Mouse (Mus musculus): ENCODE results near the gene Tmem63c.

Tmem63c gene

DNA sequence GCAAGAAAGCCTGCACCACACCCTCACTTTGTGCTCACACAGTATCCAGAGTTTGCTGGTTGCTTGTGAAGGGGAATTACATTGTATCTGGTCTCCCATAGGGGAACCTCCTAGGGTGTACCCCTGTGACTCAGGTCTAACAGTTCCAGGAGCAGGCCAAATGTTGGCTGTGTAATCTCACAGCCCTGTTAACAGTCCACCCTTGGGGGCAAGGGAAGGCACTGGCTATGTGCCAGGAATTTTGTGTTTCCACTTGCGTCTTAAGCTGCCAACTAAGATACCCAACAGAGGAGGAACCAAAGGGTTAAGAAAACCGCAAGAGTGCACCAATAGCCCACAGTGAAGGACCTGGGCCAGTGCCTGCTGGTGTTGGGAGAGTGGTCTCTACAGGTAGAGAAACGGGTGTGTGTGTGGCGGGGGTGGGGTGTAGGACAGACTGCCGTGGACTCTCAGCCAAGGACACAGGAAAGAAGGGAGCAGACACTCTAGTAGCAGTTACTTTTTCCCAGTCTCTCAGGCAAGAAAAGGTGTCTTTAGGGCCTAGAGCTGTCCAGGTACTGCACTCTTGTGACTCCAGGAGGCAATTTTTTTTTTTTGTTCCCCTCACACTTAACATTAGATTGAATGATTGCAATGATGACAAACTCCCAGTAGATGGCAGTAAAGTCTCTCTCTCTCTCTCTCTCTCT, 20.8 kb upstream of the Tmem63c start:
- peak; percentile 69 for DNase-seq (ENCODE audit: low read depth, low spot score)

DNA sequence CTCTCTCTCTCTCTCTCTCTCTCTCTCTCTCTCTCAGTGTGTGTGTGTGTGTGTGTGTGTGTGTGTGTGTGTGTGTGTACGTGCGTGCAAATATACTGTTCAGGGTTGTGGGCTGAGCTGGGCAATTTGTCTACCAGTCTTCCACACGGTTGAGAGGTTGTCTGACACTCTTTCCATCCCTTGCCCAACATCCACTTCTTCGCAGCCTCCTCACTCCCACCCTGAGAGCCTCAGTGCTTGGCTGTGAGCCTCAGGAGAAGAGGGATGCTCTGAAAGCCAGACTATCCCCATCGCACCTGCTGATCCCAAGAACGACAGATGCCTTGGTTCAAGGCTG, 20.3 kb upstream of the Tmem63c start:
- DNase-seq (ENCODE audit: low read depth, low spot score) = no peak

DNA sequence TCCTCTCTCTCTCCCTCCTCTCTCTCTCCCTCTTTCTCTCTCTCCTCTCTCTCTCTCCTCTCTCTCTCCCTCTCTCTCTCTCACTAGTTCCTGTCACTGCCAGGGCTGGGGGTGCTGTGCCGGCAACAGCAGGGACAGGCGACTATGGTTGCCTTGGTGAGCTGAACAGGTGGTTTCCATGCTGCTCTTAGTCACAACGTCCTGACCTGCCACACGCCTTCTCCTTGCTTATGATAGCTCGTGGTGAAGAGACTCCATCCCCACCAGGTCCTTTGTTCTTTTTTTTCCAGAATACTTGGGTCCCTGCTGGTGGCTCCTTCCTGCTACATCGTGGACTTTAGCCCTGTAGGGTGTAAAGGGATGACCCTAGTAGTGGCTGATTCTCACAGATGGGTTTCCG, 18.9 kb upstream of the Tmem63c start:
- no peak for DNase-seq (ENCODE audit: low read depth, low spot score)

DNA sequence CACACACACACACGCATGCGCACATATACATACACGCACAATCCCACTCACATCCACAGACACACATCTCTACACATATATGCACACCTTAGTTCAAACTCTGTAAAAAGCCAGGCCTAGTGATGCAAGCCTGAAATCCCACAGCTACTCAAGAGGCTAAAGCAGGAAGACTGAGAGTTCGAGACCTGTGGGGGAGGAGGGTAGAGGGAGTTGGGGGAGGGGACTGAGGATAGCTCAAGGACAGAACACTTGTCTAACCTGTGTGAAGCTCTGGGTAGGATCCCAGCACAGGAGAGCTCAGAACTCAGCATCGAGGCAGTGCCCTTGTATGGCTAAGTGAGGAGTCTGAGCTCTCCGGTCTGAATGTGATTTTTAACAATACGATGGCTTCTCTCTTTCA, 18.3 kb upstream of the Tmem63c start:
- no peak for DNase-seq (ENCODE audit: low read depth, low spot score)

DNA sequence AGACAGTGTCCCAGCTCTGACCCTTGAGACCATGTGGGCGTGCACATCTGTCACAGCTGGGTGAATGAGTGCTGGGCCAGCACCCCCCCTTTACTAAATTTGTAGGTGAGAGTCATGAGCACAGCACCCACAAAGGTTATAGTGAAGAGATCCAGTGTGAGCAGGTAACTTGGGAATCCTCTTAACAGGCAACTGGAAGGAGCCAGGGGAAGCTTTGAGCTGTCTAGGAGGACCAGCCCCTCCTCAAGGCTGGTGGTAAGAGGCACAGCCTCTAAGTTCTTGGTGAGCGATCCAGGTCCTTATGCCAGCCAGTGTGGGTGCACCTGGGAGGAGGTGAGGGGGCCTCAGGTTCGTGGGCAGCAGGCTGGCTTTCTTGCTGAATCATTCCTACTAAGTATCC, 17.5 kb upstream of the Tmem63c start:
- no peak for DNase-seq (ENCODE audit: low read depth, low spot score)

DNA sequence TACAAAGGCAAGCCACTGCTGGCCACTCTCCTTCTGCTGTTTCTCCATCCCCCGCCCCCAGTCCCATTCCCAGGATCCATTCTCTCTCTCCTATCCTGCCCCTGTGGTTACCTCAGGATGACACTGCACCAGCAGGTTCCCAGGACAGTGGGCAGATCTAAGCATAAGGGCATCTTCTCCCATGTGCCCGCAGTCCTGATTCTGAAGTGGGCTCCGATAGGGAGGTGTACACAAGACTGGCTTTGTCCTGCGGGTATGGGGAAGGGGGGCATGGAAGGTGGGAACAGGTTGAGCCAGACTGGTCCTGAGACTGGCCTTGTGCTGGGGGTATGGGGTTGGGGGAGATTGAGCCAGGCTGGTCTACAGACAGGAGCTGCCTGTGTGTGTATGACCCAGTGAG, 16.5 kb upstream of the Tmem63c start:
- no peak for DNase-seq (ENCODE audit: low read depth, low spot score)

DNA sequence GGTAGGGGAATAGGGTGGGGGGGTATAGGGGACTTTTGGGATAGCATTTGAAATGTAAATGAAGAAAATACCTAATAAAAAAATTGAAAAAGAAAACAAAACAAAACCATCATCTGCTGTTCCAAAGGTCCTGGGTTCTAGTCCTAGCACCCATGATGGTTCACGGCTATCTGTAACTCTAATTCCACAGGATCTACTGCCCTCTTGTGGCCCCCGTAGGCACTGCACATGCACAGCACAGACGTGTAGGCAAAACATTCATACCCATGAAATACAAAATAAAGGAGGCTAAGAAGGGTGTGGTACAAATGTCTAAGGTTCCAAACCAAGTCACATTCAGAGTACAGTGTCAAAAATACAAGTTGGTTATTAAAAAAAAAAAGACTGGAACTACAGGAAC, 4.1 kb upstream of the Tmem63c start:
- peak; percentile 31 for DNase-seq (ENCODE audit: low read depth, low spot score)

DNA sequence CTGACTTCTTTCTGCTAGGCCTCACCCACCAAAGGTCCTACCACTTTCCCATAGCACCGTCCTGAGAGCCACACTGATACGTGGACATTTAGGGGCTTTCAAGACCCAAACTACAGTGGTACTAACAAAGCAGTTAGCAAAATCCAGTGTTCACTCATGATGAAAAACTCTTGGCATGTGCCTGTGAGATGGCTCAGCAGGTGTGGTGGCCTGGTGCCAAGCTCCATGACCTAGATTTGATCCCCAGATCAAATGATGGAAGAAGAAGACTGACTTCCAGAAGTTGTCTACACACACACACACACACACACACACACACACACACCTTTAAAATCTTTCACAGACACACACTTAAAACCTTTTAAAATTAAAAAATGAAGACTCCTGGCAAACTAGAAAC, 2.4 kb upstream of the Tmem63c start:
- no peak for DNase-seq (ENCODE audit: low read depth, low spot score)

DNA sequence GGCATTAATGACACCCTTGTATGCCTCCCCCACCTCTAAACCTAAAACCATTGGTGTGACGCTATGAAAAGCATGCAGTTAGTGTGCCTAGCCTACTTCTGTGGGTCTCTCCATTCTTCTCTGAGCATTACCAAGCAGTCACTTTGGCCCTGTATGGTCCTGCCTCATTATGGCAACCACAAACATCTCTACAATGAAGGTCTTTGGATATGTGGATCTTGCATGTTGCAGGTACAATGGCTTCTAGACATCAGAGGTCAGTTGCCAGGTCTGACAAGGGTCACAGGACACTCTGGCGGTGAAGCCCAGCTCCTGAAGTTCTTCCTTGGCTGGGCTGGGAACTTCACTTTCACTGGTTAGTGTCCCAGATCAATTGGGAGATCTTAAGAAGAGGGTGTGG, 866 bp downstream of the Tmem63c start:
- DNase-seq (ENCODE audit: low read depth, low spot score) = no peak

DNA sequence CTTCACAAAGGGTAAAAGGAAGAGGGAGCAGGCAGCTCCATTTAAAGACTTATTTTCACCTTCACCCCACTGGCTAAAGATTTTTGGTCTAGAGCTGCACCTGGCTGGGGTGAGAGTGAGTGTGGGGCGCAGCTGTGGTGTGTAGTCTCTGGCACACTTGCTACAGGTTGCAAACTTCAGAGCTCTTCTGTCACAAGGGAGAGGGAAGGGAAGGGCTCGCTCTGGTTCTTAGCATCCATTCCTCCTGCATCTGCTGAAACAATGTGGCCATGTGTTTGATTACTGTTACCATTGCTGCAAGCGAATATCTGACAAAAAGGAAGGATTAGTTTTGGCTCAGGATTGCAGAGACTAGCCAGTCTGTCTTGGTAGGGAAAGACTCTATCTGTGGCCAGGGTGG, 2.3 kb downstream of the Tmem63c start:
- DNase-seq (ENCODE audit: low read depth, low spot score) = no peak

DNA sequence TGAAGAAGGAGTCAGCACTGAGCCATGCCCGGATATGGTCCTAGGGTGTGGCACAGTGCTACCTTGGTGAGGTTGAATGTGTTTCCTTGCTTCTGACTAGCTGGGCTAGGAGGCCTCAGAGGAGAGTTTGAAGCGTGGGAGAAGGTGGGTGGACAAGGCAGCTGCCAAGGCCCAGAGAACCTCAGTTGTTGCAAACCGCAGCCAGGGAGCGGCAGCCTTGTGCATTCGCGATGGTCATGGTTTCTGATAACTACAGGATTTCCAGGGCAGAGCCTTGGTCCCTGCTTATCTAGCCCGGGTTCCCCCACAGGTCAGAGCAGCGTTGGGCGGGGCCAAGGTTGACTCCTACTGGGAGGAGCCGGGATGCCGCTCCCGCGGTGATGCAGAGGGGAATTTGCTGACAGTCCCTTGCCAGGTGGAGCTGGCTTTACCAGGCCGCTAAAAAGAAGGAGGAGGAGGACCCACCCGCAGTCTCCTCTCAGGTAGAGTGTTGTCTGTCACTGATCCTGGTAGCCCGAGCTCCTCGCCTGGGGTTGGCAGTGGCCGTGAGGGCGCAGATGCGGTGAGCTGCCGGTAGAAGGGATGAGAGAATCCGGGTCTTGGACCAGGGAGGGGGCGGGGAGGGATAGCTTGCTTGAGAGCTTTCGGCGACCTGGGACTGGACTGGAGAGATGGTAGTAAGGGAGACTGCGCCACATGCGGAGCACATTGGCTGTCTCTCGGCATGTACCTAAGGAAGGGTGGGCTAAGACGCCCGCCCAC, 5.2 kb downstream of the Tmem63c start:
- no peak for DNase-seq (ENCODE audit: low read depth, low spot score)

DNA sequence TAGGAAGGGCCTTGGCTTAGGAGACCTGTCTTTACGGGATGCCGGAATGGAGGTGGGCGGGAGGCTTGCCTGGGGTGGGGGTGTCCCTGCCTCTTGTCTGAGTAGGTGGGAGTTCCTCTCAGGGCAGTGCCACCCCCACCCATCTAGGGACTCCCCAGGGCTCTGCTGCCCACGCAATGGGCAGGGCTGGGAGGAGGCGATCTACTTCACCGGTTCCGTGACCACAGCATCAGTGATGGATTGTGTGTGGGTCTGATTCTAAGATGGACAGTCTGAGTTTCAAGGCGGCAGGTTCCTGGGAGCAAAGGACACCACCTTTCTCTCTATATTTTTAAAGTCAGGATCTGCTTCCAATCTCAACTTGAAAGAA, 5.7 kb downstream of the Tmem63c start:
- no peak for DNase-seq (ENCODE audit: low read depth, low spot score)

DNA sequence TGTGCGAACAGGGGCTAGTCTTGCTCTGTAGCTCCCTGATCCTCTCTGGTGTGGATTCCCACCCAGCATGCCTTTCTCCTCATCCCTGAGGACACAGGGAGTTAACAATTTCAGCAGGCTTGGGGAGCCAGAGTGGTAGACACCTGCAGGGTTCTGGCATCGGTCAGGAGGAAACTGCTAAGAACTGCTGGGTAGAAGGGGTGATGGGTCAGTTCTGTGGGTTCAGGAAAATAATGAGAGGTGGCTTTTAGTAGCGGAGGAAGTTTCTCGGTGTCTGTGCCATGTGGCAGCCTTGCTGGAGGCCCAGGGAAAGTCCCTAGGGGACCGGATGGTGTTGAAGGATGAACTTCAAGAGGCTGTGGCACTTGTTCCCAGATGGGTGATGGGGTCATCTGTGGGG, 6.3 kb downstream of the Tmem63c start:
- no peak for DNase-seq (ENCODE audit: low read depth, low spot score)

DNA sequence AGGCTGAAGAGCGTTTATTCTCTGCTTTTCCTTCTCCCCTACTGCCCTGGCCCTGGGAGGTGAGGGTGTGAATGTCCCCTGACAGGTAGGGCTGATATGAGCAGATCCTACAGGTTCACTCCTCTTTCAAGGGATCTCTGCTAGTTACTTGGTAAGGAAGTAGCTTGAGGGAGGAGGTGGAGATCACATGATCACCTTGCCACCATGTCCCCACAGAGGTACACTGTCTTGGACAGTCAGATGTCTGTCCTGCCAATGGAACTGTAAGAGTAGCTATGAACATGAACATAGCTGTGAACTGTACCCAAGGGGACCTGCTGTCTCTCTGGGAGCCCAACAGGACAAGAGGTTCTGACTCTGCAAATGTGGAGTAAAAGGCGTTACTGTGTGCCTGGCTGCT, 6.9 kb downstream of the Tmem63c start:
- DNase-seq (ENCODE audit: low read depth, low spot score) = no peak

DNA sequence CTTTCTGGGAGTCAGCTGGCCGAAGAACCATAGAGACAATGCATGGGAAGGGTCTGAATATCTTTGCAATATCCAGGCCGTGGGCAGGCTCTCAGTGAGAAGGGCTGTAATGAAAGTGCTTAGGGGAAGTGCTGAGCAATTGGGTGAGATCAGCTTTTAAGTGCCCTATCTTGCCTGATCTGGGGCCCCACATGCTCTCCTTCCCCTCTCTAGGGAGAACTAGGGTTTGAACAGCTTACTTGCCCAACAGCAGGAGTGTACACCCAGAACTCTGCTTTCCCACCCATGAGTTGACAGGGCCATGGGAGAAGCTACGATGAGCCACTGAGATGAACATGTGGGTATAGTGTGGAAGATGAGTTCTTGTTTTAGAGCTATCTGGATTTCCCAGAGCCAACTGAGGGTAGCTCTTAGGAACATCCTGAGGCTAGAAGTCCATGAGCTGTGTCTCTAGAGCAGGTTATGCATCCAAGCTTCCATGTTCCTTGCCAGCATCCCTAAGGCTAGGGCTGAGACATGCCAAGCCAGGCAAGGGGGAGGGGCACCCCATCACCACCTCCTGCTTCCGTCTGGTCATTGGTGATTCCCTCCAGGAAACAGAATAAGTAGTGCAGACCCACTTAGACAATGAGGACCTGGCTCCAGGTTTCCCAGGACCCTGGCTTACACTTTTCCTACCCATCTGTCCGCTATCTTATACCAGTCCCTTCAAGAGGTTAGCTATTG, 8.3 kb downstream of the Tmem63c start:
- DNase-seq (ENCODE audit: low read depth, low spot score) = no peak

DNA sequence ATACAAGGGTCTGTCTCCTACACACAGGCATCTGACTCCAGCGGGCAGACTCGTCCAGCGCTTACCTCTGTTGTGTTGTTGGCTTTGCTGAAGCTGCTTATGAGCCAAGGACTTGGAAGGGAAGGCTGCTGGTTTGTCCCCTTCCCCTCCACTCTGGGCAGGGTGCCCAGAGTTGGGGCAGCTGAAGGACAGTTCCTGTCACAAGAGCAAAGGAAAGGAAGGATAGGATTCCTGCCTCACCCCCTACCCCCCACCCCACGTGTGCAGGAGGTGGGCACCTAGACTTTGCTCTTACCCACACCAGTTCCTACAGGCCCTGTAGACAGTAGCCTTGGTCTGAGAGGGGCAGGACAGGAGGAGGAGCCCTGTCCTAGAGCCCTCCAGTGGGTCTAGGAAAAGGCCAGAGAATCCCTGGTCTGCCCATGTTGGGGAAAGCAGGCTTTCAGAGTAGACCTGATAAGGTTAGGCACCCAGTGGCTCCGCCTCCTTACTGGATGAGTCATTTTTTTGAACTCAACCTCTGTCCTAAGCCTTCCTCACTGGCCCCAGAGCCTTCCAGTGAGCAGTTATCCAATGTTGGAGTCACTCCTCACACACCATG, 10.1 kb downstream of the Tmem63c start:
- DNase-seq (ENCODE audit: low read depth, low spot score) = no peak

DNA sequence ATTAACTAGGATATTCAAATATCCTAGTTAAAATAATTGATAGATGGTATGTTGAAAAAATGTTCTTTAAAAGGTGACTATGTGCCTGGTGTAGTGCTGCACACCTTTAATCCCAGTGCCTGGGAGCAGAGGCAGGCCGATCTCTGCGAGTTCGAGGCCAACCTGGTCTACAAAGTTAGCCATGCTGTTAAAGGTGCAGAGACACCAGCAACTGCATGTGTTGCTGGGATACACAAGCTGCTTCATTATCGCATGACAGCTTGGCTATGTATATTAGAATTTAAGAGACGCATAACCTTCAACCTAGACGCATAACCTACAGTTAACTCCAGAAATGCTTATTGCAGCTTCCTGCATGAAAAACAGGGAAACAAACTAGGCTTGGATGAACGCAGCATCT, 15.5 kb downstream of the Tmem63c start:
- DNase-seq (ENCODE audit: low read depth, low spot score) = no peak

DNA sequence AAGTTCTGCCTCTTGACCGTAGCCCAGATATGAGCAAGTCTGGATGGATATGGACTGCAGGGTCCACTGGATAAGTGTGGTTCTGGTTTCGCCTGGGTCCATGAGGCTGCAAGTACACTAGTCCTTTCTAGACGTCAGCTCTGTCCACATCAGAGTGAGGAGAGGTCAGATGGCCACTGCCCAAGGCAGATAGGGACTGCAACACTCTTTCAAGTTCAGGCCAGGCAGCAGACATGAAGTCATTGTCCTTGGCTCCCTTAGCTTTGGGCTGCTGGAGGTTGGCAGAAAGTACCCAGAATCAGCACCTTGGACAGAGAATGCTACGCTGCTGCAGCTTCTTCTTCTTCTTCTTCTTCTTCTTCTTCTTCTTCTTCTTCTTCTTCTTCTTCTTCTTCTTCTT, 19.0 kb downstream of the Tmem63c start:
- peak; percentile 50 for DNase-seq (ENCODE audit: low read depth, low spot score)

DNA sequence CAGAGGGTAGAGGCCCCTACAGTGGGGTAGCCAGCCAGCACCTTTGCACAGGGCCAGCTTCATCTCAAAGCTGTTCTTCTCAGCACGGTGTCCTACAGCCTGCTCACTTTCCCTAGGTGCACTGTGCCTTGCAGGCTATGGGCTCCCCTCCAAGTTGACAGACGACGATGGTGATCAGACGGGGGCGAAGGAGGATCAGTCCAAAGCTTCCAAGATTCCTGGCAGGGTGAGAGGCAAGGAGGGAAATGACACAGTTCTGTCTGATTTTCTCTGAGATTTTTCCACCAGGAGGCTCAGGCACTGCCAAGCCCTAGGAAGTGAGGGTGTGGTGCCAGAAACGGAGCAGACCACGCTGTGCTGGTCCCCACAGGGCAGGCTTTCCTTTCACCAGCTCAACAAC, 19.7 kb downstream of the Tmem63c start:
- no peak for DNase-seq (ENCODE audit: low read depth, low spot score)

DNA sequence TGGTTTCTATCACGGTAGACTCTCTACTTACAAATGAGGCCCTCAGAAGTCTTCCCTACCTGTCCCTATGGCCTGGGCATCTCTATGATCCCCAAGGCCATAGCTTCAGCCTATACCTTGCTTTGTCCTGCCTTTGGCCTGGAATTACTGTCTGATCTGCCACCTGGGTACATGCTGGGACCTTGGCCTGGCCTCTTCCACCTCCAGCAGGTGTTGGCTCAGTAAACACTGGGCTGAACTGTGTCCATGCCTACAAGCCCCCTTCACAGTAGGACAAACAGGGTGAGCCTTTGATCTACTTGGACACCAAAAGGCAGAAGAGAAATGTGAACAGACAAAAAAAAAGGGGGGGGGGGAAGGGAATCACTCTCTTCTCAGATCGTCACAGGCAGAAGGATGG, 21.3 kb downstream of the Tmem63c start:
- no peak for DNase-seq (ENCODE audit: low read depth, low spot score)

DNA sequence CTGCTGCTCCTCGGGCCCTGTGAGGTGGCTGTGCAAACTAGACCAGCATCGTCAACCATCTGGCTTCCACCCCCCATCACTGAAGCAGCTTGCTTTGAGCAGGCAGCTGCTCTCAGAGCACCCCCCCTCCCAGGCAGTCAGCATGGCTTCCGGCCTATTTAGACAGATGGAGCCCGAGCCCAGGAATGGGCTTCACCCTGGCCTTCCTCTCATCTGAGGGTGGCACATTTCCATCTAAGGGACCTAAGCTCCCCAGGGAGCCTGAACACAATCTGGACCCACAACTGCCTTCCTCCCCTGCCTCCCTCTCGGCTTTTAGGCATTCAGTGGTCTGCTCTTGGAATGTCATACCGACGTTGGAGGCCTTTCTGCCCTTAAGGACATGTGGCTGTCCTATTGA, 22.1 kb downstream of the Tmem63c start:
- DNase-seq (ENCODE audit: low read depth, low spot score) = no peak

DNA sequence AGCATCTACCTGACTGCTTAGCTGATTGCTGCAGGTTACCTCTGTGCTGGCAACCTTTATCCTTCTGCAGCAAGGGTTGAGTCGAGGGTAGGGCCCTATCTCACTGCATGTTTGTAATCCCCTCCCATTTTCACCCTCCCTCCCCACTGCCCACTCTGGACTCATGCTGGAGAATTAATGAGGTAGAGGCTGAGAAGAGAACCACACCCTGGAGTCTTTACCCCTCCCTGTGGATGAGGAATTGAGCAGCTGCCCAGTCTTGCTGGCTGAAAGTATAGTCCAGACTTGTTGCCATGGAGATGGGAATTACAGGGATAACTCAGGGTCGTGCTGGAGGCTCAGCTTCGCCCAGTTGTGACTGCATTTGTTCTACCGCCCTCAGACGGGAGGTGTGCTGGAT, 23.6 kb downstream of the Tmem63c start:
- no peak for DNase-seq (ENCODE audit: low read depth, low spot score)

DNA sequence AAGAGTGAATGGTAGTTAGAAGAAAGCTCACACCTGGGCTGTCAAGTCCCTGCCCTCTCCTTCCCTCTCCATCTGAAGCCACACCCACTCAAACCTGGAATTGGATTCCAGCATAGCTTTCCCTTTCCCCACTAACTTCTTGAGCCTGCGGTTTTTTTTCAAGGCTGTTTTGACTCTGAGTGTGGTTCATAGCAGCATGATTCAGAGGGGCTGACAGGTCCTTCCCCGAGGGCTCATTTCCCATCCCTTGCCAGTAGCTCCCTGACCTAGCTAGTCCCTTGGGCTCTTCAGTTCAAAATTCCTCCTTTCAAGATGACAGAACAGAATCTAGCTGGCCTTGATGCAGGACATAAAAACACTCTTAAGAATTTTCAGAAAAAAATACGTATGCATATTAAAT, 26.4 kb downstream of the Tmem63c start:
- peak; percentile 90 for DNase-seq (ENCODE audit: low read depth, low spot score)
